Mouse (Mus musculus): ENCODE measurements at regions not wholly inside any gene's neighbourhood (a gene's known extent, or its start where the extent isn't known, plus 50 kb on each side); places are given as distances from the start of the nearest gene placed in this dataset.

- no peak for DNase-seq
These were observed 390.5 kb downstream of the Ccdc171 start for GRCm38 (mm10) chr4:83915871-83916270.

GRCm38 (mm10) chr4:83917009-83917408, 391.7 kb downstream of the Ccdc171 start:
- no peak for DNase-seq

- DNase-seq: no peak
These were observed 392.7 kb downstream of the Ccdc171 start for GRCm38 (mm10) chr4:83918093-83918492.

- no peak for DNase-seq
These were observed 393.7 kb downstream of the Ccdc171 start for GRCm38 (mm10) chr4:83919041-83919440.

GRCm38 (mm10) chr4:83925118-83925842, 399.9 kb downstream of the Ccdc171 start:
- no peak for DNase-seq

- DNase-seq: no peak
These were observed 400.9 kb downstream of the Ccdc171 start for GRCm38 (mm10) chr4:83926195-83926731.

GRCm38 (mm10) chr4:83931897-83932654, 406.7 kb downstream of the Ccdc171 start:
- DNase-seq: no peak

- DNase-seq: no peak
These were observed 416.3 kb downstream of the Ccdc171 start for GRCm38 (mm10) chr4:83941693-83942092.

- no peak for DNase-seq
These were observed 424.3 kb downstream of the Ccdc171 start for GRCm38 (mm10) chr4:83949612-83950011.

GRCm38 (mm10) chr4:83950809-83951409, 425.6 kb downstream of the Ccdc171 start:
- no peak for DNase-seq

GRCm38 (mm10) chr4:83956252-83956904, 431.0 kb downstream of the Ccdc171 start:
- no peak for DNase-seq

GRCm38 (mm10) chr4:83957217-83957692, 431.9 kb downstream of the Ccdc171 start:
- no peak for DNase-seq

- DNase-seq: peak; percentile 38
These were observed 441.6 kb downstream of the Ccdc171 start for GRCm38 (mm10) chr4:83966898-83967297.

- no peak for DNase-seq
These were observed 447.8 kb downstream of the Ccdc171 start for GRCm38 (mm10) chr4:83973162-83973561.

GRCm38 (mm10) chr4:83974214-83975012, 449.1 kb downstream of the Ccdc171 start:
- DNase-seq: no peak

GRCm38 (mm10) chr4:83975569-83975968, 450.2 kb downstream of the Ccdc171 start:
- no peak for DNase-seq

GRCm38 (mm10) chr4:83976067-83976466, 450.7 kb downstream of the Ccdc171 start:
- DNase-seq: no peak

GRCm38 (mm10) chr4:83979088-83979487, 453.7 kb downstream of the Ccdc171 start:
- DNase-seq: no peak

- DNase-seq: no peak
These were observed 459.5 kb downstream of the Ccdc171 start for GRCm38 (mm10) chr4:83984671-83985391.

GRCm38 (mm10) chr4:83985451-83985850, 460.1 kb downstream of the Ccdc171 start:
- DNase-seq: no peak
